Mouse (Mus musculus) left cerebral cortex, postnatal 25 days (tissue): ENCODE data around the gene Dnase2a. TPM values are rescaled to one million over a fixed set of nuclear protein-coding genes. Genes with fewer than 3 reads are reported as not detected.
A peak's percentile ranks its signal among the peaks of the same experiment; 100 is the strongest.
"Not testable (repeated sequence)": the region's sequence is repeated elsewhere in the genome, so short reads cannot be mapped to it uniquely, and the experiment has no call there.

ENCODE experiments used
- DNase-seq, 2 experiments: peaks; one replicate each; pipeline ENCODE4 v3.0.0; 2022; ENCODE audit warnings: low spot score in 2 of 2, mixed read lengths in 1 of 2
- intact Hi-C: fragments of 180-260 bp; cut with DNase I; formaldehyde crosslinking; loops from one replicate; pipeline ENCODE4 v1.15.1; 2025
- total RNA-seq, 2 experiments: library from RNA; stranded (reverse); gene quantifications; 2 replicates each; pipeline ENCODE4 v1.2.3; 2021

Gene Dnase2a
- total RNA-seq, 2 experiments from 2014 or later, result 3.5 to 4.0 TPM

DNA sequence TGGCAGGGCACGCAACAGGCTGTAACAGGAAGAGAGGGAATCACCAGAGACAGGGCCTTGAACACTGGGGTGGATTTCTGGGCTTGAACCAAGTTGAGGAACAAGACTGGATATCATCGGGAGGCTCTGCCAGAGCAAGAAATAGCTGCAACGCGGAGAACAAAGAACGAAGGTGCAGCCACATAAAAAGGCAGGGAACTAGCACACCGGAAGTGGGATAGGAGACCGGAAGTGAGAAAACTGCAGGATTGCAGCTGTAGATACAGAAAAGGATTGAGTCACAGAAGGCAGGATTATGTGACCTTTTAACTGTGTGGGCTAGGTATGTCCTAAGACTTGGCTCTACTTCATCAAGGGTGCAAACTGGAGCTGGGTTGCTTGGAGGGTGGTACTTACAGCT lies 4.0 kb upstream of the Dnase2a start:
- intact Hi-C loops, result no loop called here
- DNase-seq, result no peak

DNA sequence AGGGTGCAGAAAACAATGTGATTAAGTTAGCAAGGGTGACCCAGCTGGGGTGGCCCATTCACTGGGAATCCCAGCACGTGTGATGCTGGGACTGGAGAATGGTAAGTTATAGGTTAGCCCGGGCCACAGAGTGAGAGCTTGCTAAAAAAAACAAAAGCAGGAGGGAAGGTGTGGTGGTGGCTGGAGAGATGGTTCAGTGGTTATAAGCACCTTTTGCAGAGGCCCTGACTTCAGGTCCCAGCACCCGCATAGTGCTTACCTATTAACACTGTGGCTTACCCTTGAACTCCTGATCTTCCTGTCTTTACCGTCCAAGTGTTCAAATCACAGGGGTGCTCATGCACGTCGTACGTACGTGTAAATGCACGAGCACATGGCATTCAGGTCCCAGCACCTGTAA lies 1.3 kb upstream of the Dnase2a start:
- intact Hi-C loops, result no loop called here

DNA sequence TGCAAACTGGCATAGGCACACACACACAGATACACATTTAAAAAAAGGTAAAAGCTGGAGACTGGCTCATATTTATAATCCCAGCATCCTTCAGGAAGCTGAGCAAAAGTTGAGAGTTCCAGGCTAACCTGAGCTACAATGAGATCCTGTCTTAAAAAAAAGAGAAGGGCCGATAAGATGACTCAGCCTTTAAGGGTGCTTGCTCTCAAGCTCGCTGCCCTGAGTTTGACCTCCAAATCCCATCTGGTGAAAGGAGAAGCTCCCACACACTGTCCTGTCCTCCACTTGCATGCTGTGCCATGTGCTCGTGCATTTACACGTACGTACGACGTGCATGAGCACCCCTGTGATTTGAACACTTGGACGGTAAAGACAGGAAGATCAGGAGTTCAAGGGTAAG lies 867 bp upstream of the Dnase2a start:
- no peak for DNase-seq
- intact Hi-C loops, result no loop called here

More for the DNA sequence above, 1.3 kb upstream of the Dnase2a start:
- no peak for DNase-seq

DNA sequence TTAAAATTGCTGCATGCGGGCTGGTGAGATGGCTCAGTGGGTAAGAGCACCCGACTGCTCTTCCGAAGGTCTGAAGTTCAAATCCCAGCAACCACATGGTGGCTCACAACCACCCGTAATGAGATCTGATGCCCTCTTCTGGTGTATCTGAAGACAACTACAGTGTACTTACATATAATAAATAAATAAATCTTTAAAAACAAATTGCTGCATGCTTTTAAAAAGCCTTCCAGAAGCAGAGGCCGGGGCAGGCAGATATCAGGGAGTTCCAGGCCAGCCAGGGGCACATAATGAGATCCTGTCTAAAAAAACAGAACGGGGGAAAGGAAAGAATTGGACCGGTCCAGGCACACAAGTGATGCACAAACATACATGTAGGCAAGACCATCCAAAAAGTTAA lies 381 bp upstream of the Dnase2a start:
- intact Hi-C loops, DNase-seq: not testable (repeated sequence)

DNA sequence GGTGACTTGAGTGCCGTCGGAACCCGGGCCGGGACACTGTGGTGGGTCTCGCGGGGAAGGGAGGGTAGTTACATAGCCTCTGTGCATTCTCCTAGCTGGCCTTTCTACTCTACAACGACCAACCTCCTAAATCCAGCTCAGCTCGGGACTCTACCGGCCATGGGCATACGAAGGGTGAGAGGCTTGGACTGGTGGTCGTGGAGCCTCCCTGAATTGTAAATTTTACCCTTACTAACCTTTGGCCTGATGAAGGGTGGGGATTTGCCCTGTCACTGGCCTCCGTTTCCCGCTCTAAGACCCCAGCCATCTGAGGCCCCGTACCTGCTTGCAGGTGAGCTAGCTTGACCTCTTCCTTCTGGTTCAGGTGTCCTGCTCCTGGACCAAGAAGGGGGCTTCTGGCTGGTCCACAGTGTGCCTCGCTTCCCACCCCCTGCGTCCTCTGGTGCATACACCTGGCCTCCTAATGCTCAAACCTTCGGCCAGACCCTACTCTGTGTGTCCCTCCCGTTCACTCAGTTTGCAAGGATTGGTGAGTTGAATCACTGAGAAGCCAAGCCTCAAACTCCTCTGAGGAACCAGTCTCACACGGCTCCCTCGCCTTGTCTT lies 905 bp downstream of the Dnase2a start:
- DNase-seq, result no peak

DNA sequence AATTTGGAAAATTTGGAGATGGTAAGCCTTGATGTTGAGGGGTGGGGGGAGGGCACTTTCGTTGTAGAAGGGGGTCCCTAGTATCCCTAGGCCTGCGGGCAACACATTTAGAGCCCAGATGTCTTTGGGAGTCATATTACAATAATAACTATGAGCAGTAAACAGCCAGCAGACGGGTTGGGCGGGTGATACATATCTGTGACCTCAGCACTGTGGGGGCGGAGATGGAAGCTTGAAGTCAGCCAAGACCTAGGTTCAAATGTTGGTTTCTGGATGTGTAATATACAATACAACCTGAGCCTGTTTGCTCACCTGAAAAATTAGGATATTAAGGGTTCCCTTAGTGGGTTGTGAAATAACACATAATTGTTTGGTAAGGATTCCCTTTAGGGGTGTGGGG lies 1.6 kb downstream of the Dnase2a start:
- intact Hi-C loops, result no loop called here
- DNase-seq, result no peak

More for the DNA sequence above, 905 bp downstream of the Dnase2a start:
- intact Hi-C loops, result no loop called here

DNA sequence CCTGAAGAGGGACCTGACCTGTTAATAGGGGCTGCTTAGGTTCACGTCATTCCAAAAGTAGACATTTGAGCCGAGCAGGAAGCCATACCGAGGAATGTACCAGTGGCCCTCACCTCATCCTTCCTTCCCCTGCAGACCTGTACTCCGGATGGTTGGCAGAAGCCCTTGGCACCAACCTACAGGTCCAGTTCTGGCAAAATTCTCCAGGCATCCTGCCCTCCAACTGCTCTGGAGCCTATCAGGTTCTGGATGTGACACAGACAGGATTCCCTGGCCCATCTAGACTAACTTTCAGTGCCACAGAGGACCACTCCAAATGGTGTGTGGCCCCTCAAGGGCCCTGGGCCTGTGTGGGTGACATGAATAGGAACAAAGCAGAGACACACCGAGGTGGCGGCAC lies 2.2 kb downstream of the Dnase2a start:
- no peak for DNase-seq
- intact Hi-C loops, result no loop called here

DNA sequence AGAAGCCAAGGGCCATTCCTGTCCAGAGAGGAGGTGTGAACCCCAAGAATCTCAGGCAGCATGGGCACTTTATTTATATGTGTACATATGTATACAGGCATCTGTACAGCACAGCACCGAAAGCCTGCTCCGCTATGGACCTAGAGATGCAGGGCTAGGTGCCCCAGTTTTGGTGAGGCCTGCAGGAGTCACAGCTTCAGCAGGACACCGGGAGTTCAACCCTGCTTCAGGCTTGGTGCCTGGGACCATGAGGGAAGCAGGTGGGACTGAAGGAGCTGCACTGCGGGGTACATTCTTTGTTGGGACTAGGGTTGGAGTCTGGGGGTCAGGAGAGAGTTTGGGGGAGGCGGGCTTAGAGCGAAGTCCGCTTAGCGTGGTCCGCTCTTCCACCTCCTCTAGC lies 3.5 kb downstream of the Dnase2a start:
- intact Hi-C loops, result no loop called here
- no peak for DNase-seq

DNA sequence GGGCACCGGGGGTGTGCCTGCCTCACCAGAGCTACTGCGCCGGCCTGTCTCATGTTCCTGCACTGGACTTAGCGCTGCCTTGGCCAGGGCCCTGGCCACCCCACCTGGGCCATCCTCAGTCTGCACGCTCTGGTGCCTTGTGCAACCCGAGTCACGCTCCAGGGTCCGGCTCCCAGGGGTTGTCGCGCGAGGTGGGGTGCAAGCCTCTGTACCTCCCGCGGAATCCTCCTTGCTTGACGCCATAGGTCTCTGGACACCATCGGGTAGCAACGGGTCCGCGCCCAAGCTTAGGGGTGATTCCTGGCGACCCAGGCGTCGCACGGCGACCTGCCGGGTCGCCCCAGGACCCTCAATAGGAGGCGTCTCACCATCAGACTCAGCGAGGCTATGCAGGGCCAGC lies 4.0 kb downstream of the Dnase2a start:
- DNase-seq, result no peak
- intact Hi-C loops, result no loop called here

DNA sequence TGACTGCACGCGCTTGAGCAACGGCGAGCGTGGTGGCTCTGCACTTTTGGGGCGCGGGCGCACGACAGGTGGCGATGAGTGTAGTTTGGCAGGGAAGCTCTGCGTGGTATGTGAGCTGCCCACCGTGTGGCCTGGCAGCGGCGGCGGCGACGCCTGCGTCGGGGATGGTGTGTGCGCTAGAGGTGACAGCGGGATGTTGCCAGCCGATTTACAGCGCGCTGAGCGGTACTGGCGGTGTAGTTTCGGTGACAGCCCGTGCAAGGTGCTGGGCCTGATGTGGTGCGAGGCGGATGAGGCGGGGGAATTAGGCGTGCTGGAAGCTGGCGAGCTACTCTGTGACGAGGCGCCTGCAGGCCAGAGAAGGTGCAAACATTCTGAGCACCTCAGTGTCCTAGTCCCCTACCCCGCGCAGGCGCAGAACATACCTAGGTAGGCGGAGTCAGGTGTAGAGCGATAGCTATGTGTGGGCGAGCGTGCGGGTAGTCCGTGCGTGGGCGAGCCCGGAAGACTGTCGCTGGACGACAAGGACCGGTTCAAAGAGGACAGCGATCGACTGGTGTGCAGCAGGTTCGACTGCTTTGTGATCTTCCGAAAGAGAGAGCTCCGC lies 4.6 kb downstream of the Dnase2a start:
- intact Hi-C loops, result no loop called here
- DNase-seq, result peak; percentile 65 to 77

DNA sequence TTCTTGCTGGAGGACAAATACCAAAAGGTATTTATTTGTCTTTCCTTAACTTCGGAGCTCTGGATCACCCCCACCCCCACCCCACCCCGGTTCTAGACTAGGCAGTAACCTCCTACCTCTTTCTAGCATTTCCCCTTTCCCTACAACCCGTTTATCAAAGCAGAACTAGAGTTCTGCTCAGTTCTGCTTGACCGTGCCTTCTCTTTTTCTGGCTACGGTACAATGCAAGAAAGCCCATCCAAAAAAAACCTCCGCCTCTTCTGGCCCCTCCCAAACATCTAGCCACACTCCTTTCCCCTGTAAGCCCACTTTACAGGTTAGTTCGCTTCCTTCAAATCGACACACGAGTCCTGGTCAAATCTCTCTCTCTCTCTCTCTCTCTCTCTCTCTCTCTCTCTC lies 5.1 kb downstream of the Dnase2a start:
- intact Hi-C loops, result no loop called here
- DNase-seq, result no peak

DNA sequence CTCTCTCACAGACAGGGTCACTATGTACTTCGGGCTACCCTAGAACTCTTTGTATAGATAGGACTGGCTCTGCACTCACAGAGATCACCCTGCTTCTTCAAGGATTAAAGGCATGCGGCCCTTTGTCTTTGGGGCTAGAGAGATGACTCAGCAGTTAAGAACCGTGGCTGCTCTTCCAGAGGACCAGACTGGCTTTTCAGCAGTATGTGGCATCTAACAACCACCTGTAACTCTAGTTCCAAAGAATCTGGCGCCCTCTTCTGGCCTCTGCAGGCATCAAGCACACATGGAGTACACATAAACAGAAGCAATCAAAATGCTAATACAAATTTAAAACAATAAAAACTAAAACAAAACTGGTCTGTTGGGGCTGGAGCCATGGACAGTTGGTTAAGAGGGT lies 5.6 kb downstream of the Dnase2a start:
- peak in 1 of 2 experiments; percentile 28 for DNase-seq
- intact Hi-C loops, result no loop called here

DNA sequence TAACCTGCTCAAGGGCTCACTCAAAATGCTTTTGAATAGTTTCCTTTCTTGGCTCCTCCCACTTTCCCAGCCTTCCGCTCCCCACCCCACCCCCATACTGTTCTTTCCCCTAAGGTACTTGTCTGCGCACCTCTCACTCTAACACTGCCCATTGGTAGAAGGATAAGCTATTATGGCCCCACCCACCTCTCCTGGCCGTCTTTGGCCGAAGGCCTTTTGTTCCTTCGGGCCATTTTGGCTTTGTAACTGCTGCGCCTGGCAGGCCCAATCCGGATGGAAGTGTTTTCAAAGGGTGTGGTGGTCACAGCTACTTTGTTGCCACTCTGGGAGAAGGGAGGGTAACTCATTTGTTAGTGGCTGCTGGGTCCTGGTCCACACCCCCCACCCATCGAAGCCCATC lies 6.9 kb downstream of the Dnase2a start:
- intact Hi-C loops, result loop anchor here (5.0 kb wide), 1 partner anchor 42 kb away; no protein-coding TSS in a partner anchor
- DNase-seq, result no peak

DNA sequence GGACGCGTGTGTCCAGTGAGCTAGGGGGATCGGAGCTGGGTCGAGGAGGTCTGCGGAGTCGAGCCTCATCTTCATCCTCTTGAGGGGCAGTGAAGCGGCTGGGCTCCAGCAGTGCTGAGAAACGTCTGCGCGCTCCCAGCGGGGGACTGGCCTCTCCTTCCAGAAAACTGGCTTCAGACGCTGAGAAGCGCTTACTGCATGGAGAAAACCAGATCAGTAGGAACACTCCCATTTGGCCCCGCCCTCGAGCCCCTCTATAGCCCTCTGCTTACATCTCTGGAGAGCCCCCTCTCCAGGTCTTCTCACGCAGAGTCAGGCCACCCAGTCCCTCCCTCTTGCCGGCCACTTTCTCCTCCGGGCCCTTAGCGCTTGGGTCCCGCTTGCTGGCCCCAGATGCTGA lies 9.4 kb downstream of the Dnase2a start:
- no peak for DNase-seq
- intact Hi-C loops, result loop anchor here (5.0 kb wide), 1 partner anchor 40 kb away; no protein-coding TSS in a partner anchor

DNA sequence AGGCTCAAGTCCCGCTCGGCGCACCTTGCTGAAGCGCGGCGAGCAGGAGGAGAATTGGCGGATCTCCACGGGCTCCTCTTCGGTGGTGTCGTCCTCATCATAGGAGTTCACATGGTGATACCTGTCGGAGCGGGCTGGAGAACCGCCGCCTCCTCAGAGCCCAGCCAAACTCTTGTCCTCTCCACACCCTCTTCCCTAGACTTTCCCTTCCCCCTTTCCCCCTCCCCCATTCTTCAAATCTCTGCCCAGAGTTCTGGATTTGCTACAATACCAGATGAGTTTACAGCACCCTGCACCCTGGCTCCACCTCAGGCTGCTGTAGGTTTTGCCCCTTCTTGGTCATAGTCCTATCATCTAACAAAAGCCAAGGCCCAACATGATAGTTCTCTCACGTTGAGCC lies 10.3 kb downstream of the Dnase2a start:
- no peak for DNase-seq
- intact Hi-C loops, result loop anchor here (5.0 kb wide), 1 partner anchor 39 kb away; no protein-coding TSS in a partner anchor

DNA sequence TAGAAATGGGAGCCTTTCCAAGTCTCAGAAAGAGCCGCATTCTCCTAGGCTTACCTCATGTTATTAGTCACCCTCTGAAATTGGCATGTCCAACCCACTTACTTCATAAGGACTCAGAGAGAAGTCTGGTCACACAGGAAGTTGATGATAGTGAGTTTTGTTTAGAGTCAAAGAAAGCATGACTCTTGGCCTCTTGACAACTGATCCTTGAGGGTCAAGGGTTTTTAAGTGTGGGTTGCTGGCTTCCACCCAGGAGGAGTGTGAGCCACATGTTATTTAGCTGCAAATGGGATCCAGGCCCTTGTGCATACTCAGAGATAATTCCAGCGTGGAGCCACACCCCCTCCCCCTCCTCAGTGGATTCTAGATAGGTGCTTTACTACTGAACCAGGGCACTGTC lies 13.2 kb downstream of the Dnase2a start:
- intact Hi-C loops, result no loop called here
- DNase-seq, result no peak

DNA sequence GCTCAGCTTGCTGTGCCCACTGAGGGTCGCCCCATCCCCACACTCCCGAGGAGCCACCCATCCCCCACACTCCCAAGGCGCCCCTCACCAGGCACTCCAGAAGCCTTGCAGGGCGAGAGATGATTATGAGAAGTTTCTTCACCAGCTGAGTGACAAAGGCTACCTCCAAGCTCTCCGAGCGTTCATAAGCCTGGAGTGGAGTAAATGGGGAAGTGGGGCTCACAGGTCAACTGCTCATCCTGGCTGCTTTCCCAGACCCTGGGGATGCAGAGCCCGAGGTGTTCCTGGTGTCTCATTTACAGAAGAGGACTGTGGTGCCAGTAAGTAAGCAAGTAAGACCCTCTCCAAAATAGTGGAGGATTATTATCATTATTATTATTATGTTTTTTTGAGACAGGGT lies 17.2 kb downstream of the Dnase2a start:
- intact Hi-C loops, result loop anchor here (5.0 kb wide), 1 partner anchor 37 kb away; no protein-coding TSS in a partner anchor

DNA sequence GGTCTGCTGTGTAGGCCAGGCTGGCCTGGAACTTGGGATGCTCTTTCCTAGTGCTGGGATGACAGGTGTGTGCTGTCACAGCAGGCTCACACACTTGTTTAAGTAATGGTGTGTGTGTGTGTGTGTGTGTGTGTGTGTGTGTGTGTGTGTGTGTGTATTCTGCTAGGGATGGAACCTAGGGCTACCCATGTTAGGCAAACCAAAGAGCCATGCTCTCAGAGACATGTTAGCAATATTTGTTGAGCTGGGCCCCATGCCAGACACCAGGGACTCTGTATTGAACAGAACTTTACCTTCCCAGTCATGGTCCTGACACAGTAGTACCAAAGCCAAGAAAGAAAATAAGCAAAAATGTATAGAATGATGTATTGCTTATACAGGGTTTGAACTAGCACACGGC lies 19.2 kb downstream of the Dnase2a start:
- intact Hi-C loops, result loop anchor here (5.0 kb wide), 1 partner anchor 35 kb away; no protein-coding TSS in a partner anchor
- no peak for DNase-seq

More for the DNA sequence above, 17.2 kb downstream of the Dnase2a start:
- no peak for DNase-seq

DNA sequence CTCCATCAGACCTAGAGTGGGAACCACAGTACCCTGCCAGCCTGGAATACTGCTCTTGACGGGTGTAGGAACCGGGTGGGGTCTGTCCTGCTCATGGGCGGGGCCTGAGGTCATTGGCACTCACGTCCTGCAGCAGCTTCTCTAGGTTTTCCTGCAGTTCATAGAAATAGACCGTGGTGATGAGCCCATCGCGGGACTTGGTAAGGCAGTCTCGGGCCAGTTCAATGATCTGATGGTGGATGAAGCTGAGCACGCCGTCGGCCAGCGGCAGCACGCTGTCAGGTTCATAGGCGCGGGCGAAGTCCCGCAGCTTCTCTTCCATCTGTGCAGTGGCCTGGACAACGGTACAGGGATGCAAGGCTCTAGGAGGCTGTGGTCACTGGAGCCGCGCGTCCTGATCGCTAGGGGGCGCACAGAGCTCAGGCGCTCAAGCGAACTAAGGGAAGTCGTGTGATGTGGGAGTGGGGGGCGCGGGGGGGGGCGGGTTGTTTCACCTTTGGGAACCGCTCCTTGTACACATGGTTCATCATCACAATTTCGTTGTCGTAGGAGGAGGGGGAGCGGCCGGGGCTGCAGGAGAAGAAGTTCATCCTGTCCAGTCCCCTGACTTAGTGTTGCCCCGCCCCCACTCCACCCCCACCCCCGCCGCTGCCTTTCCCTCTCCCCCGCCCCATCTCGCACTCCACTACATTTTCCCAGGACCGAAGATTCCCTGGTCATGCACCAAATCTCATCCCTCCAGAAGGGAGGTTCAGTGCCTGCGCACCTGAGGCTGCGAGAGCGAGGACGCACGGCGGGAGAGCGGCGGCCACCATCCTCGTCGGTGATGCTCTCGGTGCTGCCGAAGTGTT lies 20.3 kb downstream of the Dnase2a start:
- DNase-seq, result peak; percentile 71 to 74
- intact Hi-C loops, result loop anchor here (5.0 kb wide), 1 partner anchor 34 kb away; no protein-coding TSS in a partner anchor

DNA sequence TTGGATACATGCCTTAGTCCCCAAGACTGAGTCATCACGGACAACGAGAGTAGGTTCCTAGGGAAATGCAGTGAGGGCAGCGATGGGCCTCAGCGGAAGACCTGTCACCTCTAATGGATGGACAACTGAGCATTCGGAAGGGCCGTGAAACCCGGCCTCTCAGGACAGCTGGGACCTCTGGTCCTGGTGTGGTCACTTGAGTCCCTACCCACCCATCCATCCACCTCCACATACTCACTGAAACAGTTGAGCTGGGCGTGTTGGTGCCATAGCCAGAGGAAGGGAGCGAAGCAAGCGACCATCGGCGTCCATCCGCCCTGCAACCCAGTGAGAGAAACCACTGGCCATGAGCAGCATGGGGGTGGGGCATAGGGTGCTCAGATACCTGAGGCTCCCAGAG lies 22.2 kb downstream of the Dnase2a start:
- no peak for DNase-seq
- intact Hi-C loops, result no loop called here
